Mouse (Mus musculus): ENCODE results near the gene Ric8a. TPM values are rescaled to one million over a fixed set of nuclear protein-coding genes. Genes with fewer than 3 reads are reported as not detected.

The Ric8a gene
- polyA plus RNA-seq, 1 experiment from 2014 or later, result 38.9 TPM

DNA sequence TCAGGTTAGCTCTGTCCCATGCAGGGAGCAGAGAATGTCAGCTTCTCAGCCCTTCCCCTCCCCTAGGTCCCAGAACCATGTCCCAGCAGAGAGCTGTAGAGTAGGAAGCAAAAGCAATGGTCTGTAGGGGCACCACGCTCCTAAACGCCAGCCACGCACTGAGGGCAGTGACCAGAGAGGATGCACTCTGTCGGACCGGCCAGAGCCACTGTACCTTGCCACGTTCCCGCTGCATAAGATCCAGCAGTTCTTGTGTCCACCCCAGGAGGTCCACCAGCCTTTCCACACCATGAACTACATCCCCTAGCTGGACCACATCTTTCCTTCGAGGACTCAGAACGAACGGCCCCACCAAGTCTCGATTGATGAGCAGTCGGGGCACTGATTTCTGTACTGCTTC, 8.0 kb downstream of the Ric8a start:
- Histone ChIP-seq H3K36me3 (ENCODE audit: control insufficient read depth, insufficient read depth, low read length) (peaks cover 25% of the 10 kb centered on the region), H3K9me3 (replicated peaks; ENCODE audit: control insufficient read depth, low read length) (no peaks in the 10 kb centered on the region), H3K4me2 (no peak overlapping the region), H3K27ac (ENCODE audit: low read depth, low read length) (no peak overlapping the region), H3K4me1 (ENCODE audit: control insufficient read depth, insufficient read depth, low read length) (no peaks in the 10 kb centered on the region), H3K9ac (ENCODE audit: low read depth, low read length) (no peak overlapping the region), H3K4me3 (ENCODE audit: low read depth, low read length) (no peak overlapping the region), H3K27me3 (ENCODE audit: control insufficient read depth, insufficient read depth, low read length) (no peaks in the 10 kb centered on the region)
- 88% methylated on average over 12 of the region's 12 CpGs for WGBS (ENCODE audit: insufficient replicate concordance)
- ATAC-seq (replicated peaks; ENCODE audit: insufficient number of reproducible peaks, low FRiP score, low TSS enrichment), result no peak

DNA sequence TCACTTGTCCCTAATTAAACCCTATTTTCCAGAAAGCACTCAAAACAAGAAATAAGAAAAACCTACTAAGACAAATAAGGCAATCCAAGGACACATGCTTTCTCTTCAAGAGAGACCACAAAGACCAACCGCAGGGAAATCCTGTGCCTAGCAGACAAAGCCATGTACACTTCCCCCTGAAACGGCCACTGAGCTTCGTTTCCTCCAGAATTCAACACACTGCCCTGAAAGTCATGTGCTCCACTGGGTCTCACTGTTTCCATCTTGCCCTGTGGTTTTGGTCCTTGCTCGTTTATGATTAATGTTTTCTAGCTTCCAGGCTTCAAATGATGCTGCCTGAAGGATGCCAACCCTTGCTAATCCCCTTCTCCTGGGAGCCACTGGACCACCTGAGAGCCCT, 17.5 kb downstream of the Ric8a start:
- no peak for ATAC-seq (replicated peaks; ENCODE audit: insufficient number of reproducible peaks, low FRiP score, low TSS enrichment)
- Histone ChIP-seq H3K4me1 (ENCODE audit: control insufficient read depth, insufficient read depth, low read length) (no peaks in the 10 kb centered on the region), H3K36me3 (ENCODE audit: control insufficient read depth, insufficient read depth, low read length) (peaks cover 4% of the 10 kb centered on the region; the same call in 1 of the 2 replicates), H3K4me3 (ENCODE audit: low read depth, low read length) (no peak overlapping the region), H3K9ac (ENCODE audit: low read depth, low read length) (no peak overlapping the region), H3K9me3 (replicated peaks; ENCODE audit: control insufficient read depth, low read length) (no peaks in the 10 kb centered on the region), H3K27ac (ENCODE audit: low read depth, low read length) (no peak overlapping the region), H3K4me2 (no peak overlapping the region), H3K27me3 (ENCODE audit: control insufficient read depth, insufficient read depth, low read length) (no peaks in the 10 kb centered on the region)
- 88% methylated on average over 4 of the region's 4 CpGs for WGBS (ENCODE audit: insufficient replicate concordance)

DNA sequence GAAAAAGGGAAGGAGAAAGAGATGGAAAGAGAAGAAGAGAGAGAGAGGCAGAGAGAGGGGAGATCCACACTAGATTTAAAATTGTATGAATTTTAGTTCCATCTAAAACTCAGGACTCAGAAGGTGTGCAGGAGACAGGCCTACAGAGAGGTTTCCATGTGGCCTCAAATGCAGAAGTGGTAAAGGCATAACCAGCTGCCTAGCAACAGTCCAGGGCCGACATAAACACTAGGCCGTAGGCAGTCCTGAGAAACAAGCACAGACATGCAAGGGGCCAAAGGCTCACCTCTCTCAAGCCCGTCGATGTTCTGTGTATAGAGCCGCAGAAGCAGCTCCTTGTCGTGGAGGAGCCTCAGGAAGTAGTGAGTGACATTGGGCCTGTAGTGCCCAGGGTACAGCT, 20.6 kb downstream of the Ric8a start:
- no peak for ATAC-seq (replicated peaks; ENCODE audit: insufficient number of reproducible peaks, low FRiP score, low TSS enrichment)
- H3K27me3 ChIP-seq (ENCODE audit: control insufficient read depth, insufficient read depth, low read length), result no peaks in the 10 kb centered on the region
- WGBS (ENCODE audit: insufficient replicate concordance), result 84% methylated on average over 6 of the region's 6 CpGs
- no peak overlapping the region for H3K27ac ChIP-seq (ENCODE audit: low read depth, low read length)
- H3K4me1 ChIP-seq (ENCODE audit: control insufficient read depth, insufficient read depth, low read length), result peaks cover 2% of the 10 kb centered on the region; the same call in 1 of the 2 replicates
- no peak overlapping the region for H3K4me3 ChIP-seq (ENCODE audit: low read depth, low read length)
- no peak overlapping the region for H3K4me2 ChIP-seq
- no peaks in the 10 kb centered on the region for H3K9me3 ChIP-seq (replicated peaks; ENCODE audit: control insufficient read depth, low read length)
- H3K36me3 ChIP-seq (ENCODE audit: control insufficient read depth, insufficient read depth, low read length), result peaks cover 2% of the 10 kb centered on the region; the same call in 1 of the 2 replicates
- no peak overlapping the region for H3K9ac ChIP-seq (ENCODE audit: low read depth, low read length)

DNA sequence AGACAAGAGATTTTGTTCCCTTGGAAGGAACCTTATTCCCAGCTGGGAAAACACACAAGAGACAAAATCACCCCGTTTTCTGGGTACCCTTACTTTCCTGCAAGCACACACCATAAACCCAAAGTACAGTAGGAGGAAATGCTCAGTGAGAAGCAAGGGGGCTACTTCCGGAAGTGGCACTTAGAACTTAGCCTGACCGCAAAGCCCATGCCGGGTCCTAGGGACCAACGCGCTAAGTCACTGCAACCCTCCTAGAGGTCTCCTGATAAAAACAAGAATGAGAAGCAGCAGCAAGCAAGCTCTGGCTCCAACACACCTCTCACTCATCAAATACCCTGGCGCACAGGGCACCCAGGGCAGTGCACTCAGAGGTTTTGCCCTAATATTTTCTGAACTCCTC, 22.6 kb downstream of the Ric8a start:
- peaks cover 7% of the 10 kb centered on the region; the same call in 1 of the 2 replicates for H3K4me1 ChIP-seq (ENCODE audit: control insufficient read depth, insufficient read depth, low read length)
- 82% methylated on average over 7 of the region's 7 CpGs for WGBS (ENCODE audit: insufficient replicate concordance)
- H3K27ac ChIP-seq (ENCODE audit: low read depth, low read length), result no peak overlapping the region
- no peaks in the 10 kb centered on the region for H3K9me3 ChIP-seq (replicated peaks; ENCODE audit: control insufficient read depth, low read length)
- no peak for ATAC-seq (replicated peaks; ENCODE audit: insufficient number of reproducible peaks, low FRiP score, low TSS enrichment)
- H3K36me3 ChIP-seq (ENCODE audit: control insufficient read depth, insufficient read depth, low read length), result peaks cover 2% of the 10 kb centered on the region; the same call in 1 of the 2 replicates
- no peak overlapping the region for H3K9ac ChIP-seq (ENCODE audit: low read depth, low read length)
- no peak overlapping the region for H3K4me3 ChIP-seq (ENCODE audit: low read depth, low read length)
- no peak overlapping the region for H3K4me2 ChIP-seq
- no peaks in the 10 kb centered on the region for H3K27me3 ChIP-seq (ENCODE audit: control insufficient read depth, insufficient read depth, low read length)

DNA sequence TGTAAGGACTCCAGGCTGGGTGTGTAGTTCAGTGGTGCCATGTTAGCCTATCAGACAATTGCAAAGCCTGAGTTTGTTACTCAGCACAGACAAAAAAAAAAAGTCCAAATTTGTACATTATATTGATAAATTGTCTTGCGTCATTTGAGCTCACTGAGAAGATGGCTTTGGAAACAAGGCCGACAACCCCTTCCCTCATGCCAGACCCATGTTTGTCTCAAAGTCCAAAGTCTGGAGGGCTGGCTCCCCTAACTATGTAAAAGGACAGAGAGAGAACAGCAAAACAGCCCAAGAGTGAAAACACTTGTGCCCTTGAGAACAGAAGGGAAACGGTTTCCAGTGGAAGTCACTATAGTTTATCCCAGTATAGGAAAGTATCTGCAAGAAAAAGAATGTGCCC, 23.7 kb downstream of the Ric8a start:
- Histone ChIP-seq H3K4me1 (ENCODE audit: control insufficient read depth, insufficient read depth, low read length) (peaks cover 7% of the 10 kb centered on the region; the same call in 1 of the 2 replicates), H3K4me3 (ENCODE audit: low read depth, low read length) (peak overlapping the region; percentile 72; the same call in 1 of the 2 replicates), H3K9ac (ENCODE audit: low read depth, low read length) (no peak overlapping the region), H3K9me3 (replicated peaks; ENCODE audit: control insufficient read depth, low read length) (no peaks in the 10 kb centered on the region), H3K27ac (ENCODE audit: low read depth, low read length) (no peak overlapping the region), H3K36me3 (ENCODE audit: control insufficient read depth, insufficient read depth, low read length) (0 out of 2 replicates have a peak, but pooled peaks cover under 1% of the 10 kb centered on the region), H3K4me2 (peak overlapping the region; percentile 78), H3K27me3 (ENCODE audit: control insufficient read depth, insufficient read depth, low read length) (no peaks in the 10 kb centered on the region)
- WGBS (ENCODE audit: insufficient replicate concordance), result 83% methylated on average over 3 of the region's 3 CpGs
- ATAC-seq (replicated peaks; ENCODE audit: insufficient number of reproducible peaks, low FRiP score, low TSS enrichment), result no peak

DNA sequence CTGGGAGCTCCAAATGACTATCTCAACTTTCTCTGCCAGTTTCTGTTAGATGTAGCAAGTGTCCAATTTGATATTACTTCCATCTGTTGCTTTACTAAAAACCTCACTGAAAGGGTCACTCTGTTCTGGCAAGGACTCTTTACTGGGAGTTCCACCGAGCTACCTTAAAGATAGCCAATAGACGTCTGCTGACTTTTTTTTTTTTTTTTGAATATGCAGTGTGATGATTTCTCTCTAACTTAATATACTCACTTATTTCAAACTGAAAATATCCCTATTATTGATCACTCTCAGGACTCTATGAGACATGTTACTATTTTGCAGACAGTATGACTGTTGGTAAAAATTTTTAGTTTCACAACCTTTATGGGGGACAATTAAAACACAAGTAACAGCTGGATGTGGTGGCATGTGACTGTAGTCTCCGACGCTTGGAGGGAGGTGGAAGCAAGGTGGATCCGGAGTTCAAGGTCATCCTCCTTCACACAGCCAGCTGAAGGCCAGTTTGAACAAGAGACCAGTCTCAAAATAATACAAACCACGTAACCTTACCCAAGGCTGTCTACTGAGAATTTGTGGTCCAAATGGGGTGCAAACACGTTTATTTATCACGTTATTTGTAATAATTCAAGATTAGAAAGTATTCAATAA, 24.2 kb downstream of the Ric8a start:
- no peak for ATAC-seq (replicated peaks; ENCODE audit: insufficient number of reproducible peaks, low FRiP score, low TSS enrichment)
- WGBS (ENCODE audit: insufficient replicate concordance), result 18% methylated on average over 8 of the region's 8 CpGs

DNA sequence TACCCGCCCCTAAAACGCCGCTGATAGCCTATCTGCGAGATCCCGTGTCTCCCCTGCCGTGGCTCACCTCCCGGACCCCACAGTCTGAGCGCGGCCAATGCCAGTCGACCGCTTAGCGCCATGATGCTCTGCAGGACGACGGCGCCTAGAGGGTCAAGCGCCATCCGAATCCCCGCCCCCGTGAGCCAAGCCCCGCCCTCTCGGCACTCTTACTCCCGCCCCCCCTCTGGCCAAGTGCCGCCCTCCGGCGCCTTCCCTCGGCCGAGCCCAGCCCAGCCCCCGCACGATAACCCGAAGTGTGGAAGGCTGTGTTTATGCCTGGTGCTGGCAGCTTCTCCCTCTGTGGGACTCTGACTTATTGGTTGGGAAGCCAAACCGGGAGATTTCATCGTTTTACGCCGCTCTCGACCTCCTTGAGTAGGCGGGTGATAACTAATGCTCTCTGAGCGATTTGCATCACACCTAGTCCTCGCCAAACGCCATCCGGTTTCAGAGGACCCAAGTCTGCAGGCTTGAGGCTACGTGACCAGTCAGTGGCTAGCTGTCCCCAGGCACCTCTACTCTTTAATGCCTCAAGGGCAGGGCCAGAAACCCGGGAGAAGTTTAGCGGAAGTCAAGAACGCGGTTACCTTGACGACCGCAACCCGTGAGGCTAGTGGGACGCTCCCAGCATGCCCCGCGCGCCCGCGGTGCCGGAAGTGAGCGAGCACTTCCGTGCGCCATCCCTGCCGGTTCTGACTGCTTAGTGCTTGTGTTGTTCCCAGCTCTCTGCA, 25.1 kb downstream of the Ric8a start, which contains the start of the genes Psmd13 and Sirt3:
TSS of gene Psmd13 (plus strand) at position 273 of the 773 bp plus-strand sequence.
TSS of gene Sirt3 (minus strand) at position 614 of the 773 bp plus-strand sequence.
- peak; percentile 97 for ATAC-seq (replicated peaks; ENCODE audit: insufficient number of reproducible peaks, low FRiP score, low TSS enrichment)
- Histone ChIP-seq H3K4me1 (ENCODE audit: control insufficient read depth, insufficient read depth, low read length) (peaks cover 7% of the 10 kb centered on the region; the same call in 1 of the 2 replicates), H3K27me3 (ENCODE audit: control insufficient read depth, insufficient read depth, low read length) (no peaks in the 10 kb centered on the region), H3K9ac (ENCODE audit: low read depth, low read length) (peak within 1 kb of the TSS; percentile 72), H3K9me3 (replicated peaks; ENCODE audit: control insufficient read depth, low read length) (no peaks in the 10 kb centered on the region), H3K36me3 (ENCODE audit: control insufficient read depth, insufficient read depth, low read length) (0 out of 2 replicates have a peak, but pooled peaks cover 3% of the 10 kb centered on the region), H3K4me2 (peak within 1 kb of the TSS; percentile 78), H3K4me3 (ENCODE audit: low read depth, low read length) (peak within 1 kb of the TSS; percentile 72), H3K27ac (ENCODE audit: low read depth, low read length) (peak within 1 kb of the TSS; percentile 87)
- under 1% methylated on average over 58 of the region's 59 CpGs for WGBS (ENCODE audit: insufficient replicate concordance)

More for the DNA sequence above, 24.2 kb downstream of the Ric8a start:
- Histone ChIP-seq H3K27ac (ENCODE audit: low read depth, low read length) (peak overlapping the region; percentile 64; the same call in 1 of the 2 replicates), H3K9me3 (replicated peaks; ENCODE audit: control insufficient read depth, low read length) (no peaks in the 10 kb centered on the region), H3K36me3 (ENCODE audit: control insufficient read depth, insufficient read depth, low read length) (0 out of 2 replicates have a peak, but pooled peaks cover 3% of the 10 kb centered on the region), H3K4me3 (ENCODE audit: low read depth, low read length) (peak overlapping the region; percentile 72), H3K27me3 (ENCODE audit: control insufficient read depth, insufficient read depth, low read length) (no peaks in the 10 kb centered on the region), H3K4me1 (ENCODE audit: control insufficient read depth, insufficient read depth, low read length) (peaks cover 7% of the 10 kb centered on the region; the same call in 1 of the 2 replicates), H3K9ac (ENCODE audit: low read depth, low read length) (peak overlapping the region; percentile 72; the same call in 1 of the 2 replicates), H3K4me2 (peak overlapping the region; percentile 78)

DNA sequence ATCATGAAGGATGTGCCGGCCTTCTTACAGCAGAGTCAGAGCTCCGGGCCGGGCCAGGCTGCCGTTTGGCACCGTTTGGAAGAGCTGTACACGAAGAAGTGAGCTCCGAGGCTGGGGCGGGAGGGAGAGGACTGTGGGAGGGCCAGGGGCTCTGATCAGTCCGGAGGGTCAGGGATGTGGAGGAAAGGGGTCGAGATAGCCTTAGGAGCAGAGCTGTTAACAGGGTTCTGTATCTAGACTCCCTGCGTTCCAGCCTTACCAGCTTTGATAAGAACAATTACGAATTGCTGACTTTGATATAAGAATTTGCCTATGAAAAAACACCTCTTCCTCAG, 25.7 kb downstream of the Ric8a start:
- Histone ChIP-seq H3K36me3 (ENCODE audit: control insufficient read depth, insufficient read depth, low read length) (0 out of 2 replicates have a peak, but pooled peaks cover 3% of the 10 kb centered on the region), H3K4me1 (ENCODE audit: control insufficient read depth, insufficient read depth, low read length) (peaks cover 7% of the 10 kb centered on the region; the same call in 1 of the 2 replicates), H3K27ac (ENCODE audit: low read depth, low read length) (peak overlapping the region; percentile 87; the same call in 1 of the 2 replicates), H3K27me3 (ENCODE audit: control insufficient read depth, insufficient read depth, low read length) (no peaks in the 10 kb centered on the region), H3K4me2 (peak overlapping the region; percentile 78), H3K4me3 (ENCODE audit: low read depth, low read length) (peak overlapping the region; percentile 72), H3K9me3 (replicated peaks; ENCODE audit: control insufficient read depth, low read length) (no peaks in the 10 kb centered on the region), H3K9ac (ENCODE audit: low read depth, low read length) (peak overlapping the region; percentile 72)
- WGBS (ENCODE audit: insufficient replicate concordance), result under 1% methylated on average over 12 of the region's 12 CpGs
- ATAC-seq (replicated peaks; ENCODE audit: insufficient number of reproducible peaks, low FRiP score, low TSS enrichment), result peak; percentile 29; the same call in 1 of the 2 replicates

Measured in heart, embryonic 11.5 days (tissue).